Mouse (Mus musculus): ENCODE data around the gene Rab15.
"Not testable (repeated sequence)": the region's sequence is repeated elsewhere in the genome, so short reads cannot be mapped to it uniquely, and the experiment has no call there.

The Rab15 gene

DNA sequence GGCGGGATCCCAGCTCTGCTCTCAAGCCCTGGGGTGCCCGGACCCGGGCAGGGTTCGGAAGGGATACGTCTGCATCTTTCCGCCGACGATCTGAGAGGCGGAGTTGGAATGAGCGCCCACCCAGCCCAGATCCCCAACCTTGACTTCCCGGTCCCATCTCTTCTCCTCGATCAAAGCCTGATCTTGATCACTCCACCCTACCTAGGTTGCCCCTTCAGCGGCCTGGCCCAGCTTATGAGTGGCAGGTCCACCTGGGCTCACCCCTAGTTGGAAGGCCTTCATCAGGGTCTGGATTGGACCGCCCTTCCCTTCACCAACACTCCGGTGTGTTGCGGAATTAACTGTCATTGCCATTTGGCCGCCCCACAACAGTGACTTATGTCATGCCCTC is at the start of gene Rab15:
Gene Rab15, minus strand, starts transcription at position 258 of the 391 bp plus-strand sequence.
- DNase-seq (ENCODE audit: low read depth), result no peak

DNA sequence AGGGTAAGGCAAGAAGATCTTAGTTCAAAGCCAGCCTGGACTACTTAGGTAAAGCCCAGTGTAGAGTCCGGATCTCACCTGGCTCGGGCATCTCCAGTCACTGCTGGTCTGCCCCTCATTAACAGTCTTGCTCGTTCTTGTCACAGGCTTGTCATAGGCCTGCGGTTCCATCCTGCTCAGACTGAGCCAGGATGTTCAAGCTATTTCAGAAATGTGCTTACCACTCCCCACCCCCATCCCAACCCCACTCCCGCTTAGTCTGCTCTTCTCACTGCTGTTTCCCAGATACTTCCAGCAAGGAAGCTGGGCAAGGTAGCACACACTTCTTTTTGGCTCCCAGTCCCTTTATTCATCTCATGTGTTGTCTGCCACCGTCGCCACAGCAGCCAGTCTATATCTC is 46.9 kb upstream of the Rab15 start:
- no peak for DNase-seq (ENCODE audit: low read depth)

DNA sequence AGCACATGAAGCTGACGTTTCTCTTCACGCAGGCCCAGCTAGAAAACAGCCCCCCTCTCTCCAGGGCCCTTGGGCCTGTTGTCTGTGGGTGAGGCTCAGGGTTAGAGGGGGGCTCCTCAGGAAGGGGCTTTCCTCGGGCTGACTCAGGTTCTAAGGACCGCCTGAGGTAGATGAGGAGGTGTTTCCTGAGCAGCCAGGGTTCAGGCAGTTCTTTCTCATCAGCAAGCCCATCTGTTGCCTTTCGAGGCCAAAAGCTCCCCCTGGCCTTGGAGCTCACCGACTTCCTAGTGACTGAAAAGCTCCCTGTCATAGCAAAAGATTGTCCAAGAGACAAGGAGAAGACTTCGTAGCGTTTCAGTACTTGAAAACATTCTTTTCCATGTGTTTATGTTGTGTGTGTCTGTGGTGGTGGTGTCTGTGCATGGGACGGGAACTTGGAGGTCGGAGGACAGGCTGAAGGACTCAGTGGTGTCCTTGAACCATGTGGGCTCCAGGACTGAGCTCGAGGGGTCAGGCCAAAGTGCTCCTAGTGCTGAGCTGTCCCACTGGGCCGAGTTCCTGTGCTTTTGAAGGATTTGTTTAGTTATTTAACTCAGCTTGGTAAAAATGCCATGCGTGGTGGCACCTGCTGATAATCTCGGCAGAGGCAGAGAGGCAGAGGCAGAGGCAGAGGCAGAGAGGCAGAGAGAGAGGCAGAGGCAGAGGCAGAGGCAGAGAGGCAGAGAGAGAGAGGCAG is 45.9 kb upstream of the Rab15 start:
- DNase-seq (ENCODE audit: low read depth), result peak; percentile 56

DNA sequence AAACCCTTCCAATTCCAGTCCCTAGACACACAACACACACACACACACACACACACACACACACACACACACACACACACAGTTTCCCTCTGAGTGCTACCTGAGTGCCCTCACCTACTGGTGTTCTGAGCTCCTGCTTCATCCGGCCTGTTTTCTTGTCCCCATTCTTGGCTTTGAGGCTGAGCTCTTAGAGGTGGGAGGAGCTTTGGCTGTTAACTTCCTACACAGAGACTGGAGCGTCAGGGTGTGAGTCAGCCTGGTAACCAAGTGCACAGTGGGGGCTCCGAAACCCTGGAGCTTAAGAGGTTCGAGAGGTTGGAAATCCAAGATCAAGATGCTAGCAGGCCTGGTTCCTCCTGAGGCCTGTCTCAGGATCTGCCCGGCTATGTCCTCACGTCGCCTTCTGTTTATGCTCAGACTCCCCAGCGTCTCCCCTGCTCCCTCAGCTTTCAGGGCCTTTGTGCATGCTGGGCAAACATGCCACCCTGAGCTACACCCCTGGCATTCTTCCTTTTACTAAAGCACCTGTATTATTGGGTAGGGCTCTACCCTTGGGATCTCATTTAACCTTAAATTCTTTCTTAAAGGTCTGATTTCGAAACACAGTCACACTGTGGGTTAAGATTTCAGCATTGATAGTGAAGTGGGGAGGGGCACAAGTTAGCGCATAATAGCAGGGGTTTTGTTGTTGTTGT is 45.0 kb upstream of the Rab15 start:
- DNase-seq (ENCODE audit: low read depth), result peak; percentile 80

DNA sequence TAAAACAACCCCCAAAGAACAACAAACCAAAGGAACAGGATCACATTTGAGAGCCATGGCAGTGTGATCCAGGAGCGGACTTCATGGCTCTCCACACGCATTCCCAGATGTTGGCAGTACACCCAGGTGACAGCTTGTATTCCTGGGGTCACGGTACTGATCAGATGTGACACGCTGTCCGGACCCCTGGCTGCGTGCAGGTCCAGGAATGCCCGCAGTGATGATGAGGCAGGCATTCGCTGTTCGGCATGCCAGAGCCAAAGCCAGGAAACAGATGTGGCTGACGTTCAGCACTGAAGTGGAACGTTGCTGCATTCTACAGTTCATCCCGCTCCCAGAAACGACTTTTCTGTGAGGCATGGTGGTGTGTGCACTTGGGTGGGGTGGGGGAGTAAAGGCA is 42.6 kb upstream of the Rab15 start:
- no peak for DNase-seq (ENCODE audit: low read depth)

DNA sequence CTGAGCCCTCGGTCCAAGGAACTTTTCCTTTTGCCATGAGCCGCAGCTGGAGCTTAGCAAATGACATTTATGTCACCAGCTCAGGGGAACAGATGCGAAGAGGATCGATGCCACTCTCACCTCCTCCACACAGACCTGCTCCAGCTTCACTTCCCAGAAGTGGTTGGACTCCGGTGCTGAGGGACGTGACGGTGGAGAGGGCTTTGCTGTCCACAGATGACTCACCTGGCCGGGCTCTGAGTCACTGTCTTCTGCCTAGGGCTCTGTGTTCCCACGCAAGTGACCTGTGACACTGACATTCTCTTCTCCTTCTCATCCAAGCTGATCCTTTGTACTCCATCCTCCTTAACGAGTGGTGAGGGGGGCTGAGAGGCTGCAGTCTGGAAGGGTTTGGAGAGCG is 40.9 kb upstream of the Rab15 start:
- DNase-seq (ENCODE audit: low read depth), result no peak

DNA sequence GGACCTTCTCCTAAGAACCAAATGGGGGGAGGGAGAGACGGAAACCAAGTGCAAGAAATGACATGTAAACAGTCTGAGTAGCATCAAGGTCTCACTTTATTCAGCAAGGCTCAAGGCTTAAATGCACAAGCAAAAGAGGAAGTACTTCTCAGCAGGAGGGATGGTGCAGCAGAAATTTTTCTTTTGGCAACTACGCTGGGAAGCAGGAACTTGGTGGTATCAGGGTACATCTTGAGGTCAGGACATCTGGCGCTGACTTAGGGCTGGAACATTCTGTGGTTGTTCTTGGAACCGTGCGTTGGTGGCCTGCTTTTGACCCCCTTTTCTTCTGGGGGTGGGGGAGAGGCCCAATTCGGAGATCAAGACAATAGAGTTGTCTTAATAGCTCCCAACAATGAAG is 36.1 kb upstream of the Rab15 start:
- not testable (repeated sequence) for DNase-seq (ENCODE audit: low read depth)

DNA sequence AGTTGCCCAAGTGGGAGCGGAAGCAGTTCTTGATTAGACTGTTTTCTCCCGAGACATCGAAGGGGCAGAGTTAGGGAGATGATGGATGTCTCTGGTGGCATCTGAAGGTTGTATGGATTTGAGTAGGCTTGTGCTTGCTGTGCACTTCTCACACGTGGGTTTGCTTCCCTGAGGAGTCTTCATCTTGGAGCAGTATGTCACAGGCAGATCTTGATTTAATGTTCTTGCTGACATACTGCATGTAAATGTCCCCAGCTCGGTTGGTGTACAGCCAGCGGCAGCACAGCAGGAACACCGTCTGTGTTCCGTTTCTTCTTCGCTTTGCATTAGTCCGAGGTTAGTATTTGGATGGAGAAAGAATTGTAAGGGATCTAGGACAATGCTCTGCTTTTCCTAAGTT is 34.4 kb upstream of the Rab15 start:
- DNase-seq (ENCODE audit: low read depth), result no peak

DNA sequence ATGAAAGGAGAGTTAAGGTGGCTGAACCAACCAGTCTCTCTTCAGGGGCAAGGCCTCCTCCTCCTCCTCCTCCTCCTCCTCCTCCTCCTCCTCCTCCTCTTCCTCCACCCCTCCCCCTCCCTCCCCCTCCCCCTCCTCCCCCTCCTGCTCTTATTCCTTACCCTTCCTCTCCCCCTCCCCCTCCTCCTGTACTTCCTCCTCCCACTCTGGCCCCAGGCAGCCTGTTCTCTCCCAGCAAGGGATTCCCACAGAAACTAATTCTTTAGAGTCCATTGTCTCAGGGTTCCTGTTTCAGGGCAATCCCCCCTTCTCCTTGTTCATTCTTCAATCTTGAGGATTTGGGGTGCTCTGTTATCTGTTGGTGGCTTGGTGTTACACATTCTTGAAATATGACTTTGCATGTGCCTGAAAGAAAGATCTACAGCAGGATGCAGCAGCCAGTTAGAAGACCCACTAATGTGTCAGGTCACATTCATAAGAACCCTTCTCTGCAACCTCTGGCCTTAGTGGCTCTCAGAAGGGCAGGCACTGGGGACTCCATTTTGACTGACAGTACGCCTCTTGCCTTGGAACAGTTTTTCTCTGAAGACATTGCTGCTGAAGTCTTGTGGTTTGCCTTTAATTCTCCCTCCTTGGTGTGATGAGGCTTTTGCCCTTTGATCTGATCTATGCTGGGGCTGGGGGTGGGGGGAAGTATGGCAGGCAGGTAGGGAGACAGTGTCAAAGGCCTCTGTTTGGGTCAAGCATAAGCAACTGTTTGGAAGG is 30.9 kb upstream of the Rab15 start:
- DNase-seq (ENCODE audit: low read depth), result no peak

DNA sequence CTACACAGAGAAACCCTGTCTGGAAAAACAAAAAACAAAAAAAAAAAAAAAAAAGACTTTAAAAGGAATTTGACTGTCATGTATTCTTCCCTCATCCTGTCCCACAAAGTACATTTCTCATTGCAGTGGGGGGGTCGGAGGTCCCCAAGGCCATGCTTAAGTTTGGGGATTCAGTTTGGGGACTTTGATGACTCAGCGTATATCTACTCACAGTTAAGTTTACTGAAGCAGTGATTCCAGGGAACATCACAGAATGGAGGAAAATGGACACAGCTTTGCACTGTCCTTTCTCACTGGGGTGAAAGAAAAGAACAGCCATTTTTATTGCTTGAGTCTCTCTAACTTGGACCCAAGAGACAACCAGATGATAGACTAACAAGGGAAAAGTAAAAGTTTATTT is 29.7 kb upstream of the Rab15 start:
- DNase-seq (ENCODE audit: low read depth), result no peak

DNA sequence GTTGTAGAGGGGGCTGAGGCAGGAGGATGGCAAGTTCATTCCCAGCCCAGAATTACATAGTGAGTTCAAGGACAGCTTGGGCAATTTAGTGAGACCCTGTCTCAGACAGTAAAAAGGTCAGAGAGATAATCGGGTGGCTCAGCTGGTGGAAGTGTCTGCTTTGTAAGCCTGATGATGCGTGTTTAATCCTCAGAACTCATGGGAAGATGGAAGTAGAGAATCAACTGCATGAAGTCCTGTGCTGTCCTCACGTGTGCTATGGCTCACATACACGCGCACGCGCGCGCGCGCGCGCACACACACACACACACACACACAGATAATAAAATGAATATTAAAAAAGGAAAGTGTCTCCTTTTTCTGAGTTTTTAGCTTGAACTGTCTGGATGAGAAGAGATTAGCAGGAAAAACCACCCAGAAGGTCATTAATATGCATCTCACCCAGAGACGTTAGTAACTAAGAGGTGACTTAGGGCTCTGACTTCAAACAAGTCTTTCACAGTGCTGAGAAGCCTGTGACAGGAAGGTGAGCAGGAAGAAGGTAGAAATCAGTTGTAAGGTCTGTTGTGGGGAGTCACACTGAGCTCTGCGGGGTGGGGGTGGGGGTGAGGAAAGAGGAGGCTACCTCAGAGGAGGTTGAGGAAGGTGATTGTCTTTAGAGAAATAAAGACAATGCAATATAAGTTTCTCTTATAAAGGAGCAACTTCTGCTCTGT is 21.8 kb upstream of the Rab15 start:
- peak; percentile 54 for DNase-seq (ENCODE audit: low read depth)

DNA sequence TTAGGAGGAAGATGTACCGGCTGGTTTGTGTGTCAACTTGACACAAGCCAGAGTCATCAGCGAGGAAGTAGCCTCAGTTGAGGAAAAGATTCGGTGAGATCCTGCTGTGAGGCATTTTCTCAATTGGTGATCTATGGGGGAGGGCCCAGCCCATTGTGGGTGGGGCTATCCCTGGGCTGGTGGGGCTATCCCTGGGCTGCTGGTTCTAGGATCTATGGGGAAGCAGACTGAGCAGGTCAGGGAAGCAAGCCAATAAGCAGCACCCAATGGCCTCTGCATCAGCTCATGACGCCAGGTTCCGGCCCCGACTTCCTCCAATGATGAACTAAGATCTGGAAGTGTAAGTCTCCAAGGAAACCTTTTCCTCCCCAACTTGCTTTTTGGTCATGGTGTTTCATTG is 17.4 kb upstream of the Rab15 start:
- DNase-seq (ENCODE audit: low read depth), result no peak

DNA sequence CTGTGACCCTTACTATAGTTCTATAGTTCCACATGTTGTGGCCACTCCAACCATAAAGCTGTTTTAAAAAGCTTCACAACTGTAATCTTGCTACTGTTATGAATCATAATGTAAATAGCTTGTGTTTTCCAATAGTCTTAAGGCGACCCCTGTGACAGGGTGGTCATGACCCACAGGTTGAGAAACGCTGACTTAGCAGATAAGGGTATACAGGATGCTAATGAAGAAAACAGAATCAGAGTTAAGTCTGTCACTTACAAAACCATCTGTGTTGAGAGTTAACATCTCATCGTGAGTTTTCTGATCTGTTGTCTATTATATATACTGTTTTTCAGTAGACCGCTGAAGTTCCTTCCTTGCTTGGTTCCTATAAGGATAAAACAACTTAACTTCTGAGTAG is 16.6 kb upstream of the Rab15 start:
- no peak for DNase-seq (ENCODE audit: low read depth)

DNA sequence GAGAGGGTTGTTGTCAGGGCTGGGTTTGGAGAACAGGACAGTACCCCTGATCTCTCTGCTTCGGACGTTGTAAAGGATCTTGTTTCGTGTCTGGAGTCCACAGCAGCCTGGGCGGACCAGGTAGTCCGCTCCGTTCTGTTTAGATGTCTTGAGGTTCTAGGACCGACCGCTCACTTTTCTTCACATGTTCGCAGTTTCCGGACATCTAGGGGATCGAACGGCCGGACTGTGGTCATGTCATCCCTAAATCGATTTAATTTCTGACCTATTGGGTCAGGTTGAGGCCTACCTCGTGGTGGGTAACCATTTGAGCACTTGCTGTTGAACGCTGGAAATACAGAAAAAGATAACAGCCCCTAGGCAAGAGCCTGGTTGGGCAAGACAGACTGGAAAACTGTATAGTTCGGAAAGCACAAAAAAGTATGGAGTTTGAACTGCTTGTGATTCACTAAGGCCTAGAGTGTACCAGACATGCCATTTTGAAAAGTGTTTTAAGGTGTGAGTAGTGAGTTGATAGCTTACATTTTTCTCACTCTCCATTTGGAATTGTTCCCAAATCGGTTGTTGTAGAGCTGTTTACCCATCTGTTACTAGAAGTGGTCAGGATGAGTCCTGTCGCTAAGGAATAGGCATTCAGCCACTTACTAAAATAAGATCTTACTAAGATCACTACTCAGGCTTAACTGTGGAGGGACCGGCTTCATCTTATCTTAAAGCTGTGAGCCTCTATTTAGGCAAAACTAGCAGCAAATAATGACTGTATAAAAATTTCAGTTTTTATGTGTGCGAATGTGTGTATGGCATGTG is 15.3 kb upstream of the Rab15 start:
- no peak for DNase-seq (ENCODE audit: low read depth)

DNA sequence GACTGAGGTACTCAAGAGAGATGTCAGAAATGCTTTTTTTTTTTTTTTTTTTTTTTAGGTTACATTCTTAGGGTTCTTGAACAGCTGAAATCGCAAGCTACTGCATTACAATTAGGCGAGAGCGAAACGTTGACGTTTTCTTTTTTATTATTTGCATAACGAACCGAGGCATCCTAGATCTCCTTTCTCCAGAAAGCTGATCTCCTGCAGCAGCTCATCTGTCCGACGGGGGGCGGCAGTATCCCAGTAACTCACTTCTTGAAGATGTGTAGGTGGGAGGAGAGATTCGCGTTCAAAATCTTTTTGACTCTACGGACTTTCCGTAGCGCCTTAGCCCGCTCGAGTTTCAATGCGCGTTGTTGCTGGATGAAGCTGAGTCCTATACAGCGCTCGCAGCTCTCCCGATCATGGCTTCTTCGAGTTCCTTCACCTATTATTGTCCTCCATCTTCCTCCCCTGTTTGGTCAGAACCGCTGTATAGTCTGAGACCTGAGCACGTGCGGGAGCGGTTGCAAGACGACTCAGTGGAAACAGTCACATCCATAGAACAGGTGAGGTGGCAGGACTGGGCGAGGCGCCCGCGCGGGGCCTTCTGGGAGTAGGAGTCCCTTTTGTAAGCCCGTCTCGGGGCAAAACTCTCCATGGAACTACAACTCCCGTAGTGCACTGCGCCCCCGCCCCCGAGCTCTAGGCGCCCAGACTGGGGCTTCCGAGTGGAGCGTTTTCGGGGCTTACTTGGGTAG is 14.6 kb upstream of the Rab15 start:
- DNase-seq (ENCODE audit: low read depth), result peak; percentile 97

DNA sequence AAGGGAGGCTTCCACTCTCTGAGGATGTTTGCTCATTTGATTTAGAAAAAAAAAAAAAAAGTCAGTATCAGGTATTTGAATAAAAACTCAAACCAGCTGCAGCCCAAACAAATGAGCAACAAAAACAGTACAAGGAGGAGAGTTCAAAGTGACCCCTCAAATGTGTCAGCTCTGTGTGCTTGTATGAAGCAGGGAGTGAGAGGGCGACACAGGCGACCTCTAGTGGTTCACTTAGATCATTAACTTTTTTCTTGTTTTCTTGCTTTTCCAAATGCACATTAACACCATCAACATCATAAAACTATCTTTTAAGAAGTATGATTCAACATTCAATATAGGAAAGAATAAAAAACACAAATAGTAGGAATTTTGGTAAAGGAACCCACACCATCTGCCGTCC is 10.0 kb upstream of the Rab15 start:
- DNase-seq (ENCODE audit: low read depth), result peak; percentile 73

DNA sequence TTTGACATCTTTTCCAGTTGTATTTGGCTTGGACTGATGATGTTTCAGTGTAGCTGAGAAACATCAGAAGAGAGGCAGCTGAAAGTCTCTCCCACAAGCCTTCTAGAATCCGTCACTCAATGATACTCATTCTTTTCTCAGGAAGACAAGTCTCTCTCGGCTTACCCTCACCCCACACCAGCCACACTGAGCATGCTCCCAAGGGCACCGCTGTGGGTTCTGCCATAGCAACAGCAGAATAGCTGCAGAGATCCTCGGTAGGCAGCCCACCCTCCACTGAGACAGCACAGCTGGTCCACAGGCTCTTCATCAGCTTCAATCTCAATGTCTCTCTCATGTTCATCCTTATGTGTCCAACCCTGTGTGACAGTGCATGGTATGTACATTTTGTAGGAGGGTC is 2.6 kb upstream of the Rab15 start:
- no peak for DNase-seq (ENCODE audit: low read depth)

DNA sequence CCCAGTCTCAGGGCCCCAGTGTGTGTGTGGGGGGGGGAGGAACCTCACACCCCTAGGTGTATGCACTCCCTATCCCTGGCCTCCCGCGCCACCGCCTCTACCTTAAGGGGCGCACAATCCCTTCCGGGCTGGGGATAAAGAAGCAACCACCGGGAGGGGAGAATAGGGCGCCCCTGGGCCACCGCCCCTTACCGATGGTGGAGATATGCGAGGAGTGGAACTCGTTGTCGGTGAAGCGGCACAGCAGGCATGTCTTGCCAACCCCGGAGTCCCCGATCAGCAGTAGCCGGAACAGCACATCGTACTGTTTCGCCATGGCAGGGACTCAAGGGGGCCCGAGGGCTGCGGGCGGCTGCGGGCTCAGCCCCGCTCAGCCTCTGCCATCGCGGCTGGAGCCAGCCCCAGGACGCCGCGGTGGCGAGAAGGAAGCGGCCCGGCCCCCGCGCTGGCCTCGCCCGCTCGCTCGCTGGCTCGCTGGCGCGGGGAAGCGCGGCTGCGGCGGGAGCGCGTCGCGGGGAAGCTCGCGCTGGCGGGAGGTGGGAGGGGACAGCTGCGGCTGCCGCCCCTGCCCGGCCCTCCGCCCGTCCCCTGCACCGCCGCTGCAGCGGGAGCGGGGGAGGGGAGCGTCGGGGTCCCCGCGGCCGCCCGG is 582 bp downstream of the Rab15 start:
- DNase-seq (ENCODE audit: low read depth), result peak; percentile 26

DNA sequence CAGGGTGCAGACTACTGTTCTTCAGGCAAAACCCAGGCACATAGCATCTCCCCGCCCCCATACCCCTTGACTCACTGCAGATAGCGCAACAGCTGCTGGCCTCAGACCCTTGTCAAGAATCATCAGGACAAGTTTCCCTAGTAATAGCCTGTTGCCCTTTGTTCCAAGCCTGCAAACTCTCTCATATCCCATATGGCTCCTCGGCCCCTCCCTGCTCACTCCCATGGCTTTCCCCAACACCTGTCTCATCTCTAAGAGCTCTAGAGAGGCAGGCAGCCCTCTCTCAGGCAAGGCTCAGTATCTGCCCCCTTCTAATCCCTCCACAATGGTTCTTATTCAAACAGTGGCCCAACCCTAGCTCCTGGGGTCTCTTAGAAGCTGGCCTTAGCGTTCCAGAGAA is 2.1 kb downstream of the Rab15 start:
- no peak for DNase-seq (ENCODE audit: low read depth)

DNA sequence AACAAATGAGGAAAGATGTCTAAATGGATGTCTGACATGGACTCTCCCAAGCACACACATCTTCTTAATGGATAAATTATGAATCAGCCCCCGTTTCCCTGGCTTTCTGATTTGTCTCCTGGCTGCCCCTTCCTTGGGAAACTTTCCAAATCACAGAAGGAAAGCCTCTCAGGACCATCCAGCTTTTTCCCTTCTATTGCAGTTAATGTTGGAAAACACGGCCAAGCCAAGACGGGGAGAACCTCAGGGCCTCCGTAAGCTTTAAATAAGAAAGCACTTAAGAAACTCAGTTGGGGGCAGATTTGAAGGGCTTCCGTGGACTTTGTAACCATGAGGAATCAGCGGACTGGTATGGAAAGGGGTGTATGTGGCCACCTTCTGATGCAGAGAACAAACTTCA is 2.9 kb downstream of the Rab15 start:
- no peak for DNase-seq (ENCODE audit: low read depth)

Measured in induced T-regulatory cell, adult 2 months (primary cell).